Mouse (Mus musculus) intestine, postnatal 0 days (tissue): ENCODE results near the gene Srms. TPM values are rescaled to one million over a fixed set of nuclear protein-coding genes. Genes with fewer than 3 reads are reported as not detected.
A peak's percentile ranks its signal among the peaks of the same experiment; 100 is the strongest.

Experiments
- ATAC-seq: fragments of 200-750 bp; cut with Nextera tagmentation; 2 replicates; pipeline ENCODE4 v1.8.0; 2017; ENCODE audit warnings: mild to moderate bottlenecking, moderate TSS enrichment, moderate library complexity
- H3K27ac ChIP-seq: fragments of 300-500 bp; sonication (generic); 2 replicates; pipeline ENCODE4 v1.5.1; 2014; ENCODE audit warnings: mild to moderate bottlenecking, low read depth, low read length, moderate library complexity
- H3K27me3 ChIP-seq: fragments of 300-500 bp; sonication (generic); replicated peaks from 2 replicates; pipeline ENCODE4 v1.6.1; 2014; ENCODE audit warnings: low read length, mixed read lengths; ENCODE audit not compliant: control insufficient read depth, insufficient read depth
- H3K36me3 ChIP-seq: fragments of 300-500 bp; sonication (generic); 2 replicates; pipeline ENCODE4 v1.6.1; 2014; ENCODE audit warnings: mild to moderate bottlenecking, moderate library complexity; ENCODE audit not compliant: control insufficient read depth, insufficient read depth
- H3K4me1 ChIP-seq: fragments of 300-500 bp; sonication (generic); replicated peaks from 2 replicates; pipeline ENCODE4 v1.6.1; 2014; ENCODE audit warnings: antibody characterized with exemption, low read length, mixed read lengths; ENCODE audit not compliant: control insufficient read depth, insufficient read depth
- H3K4me2 ChIP-seq: fragments of 300-500 bp; sonication (generic); replicated peaks from 2 replicates; pipeline ENCODE4 v1.6.1; 2014; ENCODE audit warnings: low read depth, mild to moderate bottlenecking, moderate library complexity
- H3K4me3 ChIP-seq: fragments of 300-500 bp; sonication (generic); 2 replicates; pipeline ENCODE4 v1.5.1; 2014; ENCODE audit warnings: low read depth, low read length
- H3K9ac ChIP-seq: fragments of 300-500 bp; sonication (generic); 2 replicates; pipeline ENCODE4 v1.6.1; 2014; ENCODE audit warnings: mild to moderate bottlenecking, low read depth, low read length
- H3K9me3 ChIP-seq: fragments of 300-500 bp; sonication (generic); 2 replicates; pipeline ENCODE4 v1.6.1; 2016; ENCODE audit warnings: mixed run types; ENCODE audit not compliant: control insufficient read depth
- CTCF ChIP-seq: sonication (generic); IDR thresholded peaks from 2 replicates; pipeline ENCODE4 v1.5.1; 2016; ENCODE audit warnings: low read depth, mild to moderate bottlenecking, control low read depth, antibody characterized with exemption, moderate library complexity
- WGBS: fragments of 180-500 bp; shearing (Covaris S2); extraction: QIAGEN DNeasy Blood & Tissue Kit; methylation state at CpG from one replicate; pipeline ENCODE4 v1.1.7; 2014; 5-methylcytosine and 5-hydroxymethylcytosine counted together
- polyA plus RNA-seq: library from polyadenylated mRNA; unstranded; fragments of >200 nt; fragmentation: Nextera tagmentation; extraction: Ambion mirVana; gene quantifications from 2 replicates; pipeline ENCODE4 v1.2.1, GENCODE M21; 2015

Gene Srms
- polyA plus RNA-seq, 1 experiment from 2014 or later = 0.17 TPM

DNA sequence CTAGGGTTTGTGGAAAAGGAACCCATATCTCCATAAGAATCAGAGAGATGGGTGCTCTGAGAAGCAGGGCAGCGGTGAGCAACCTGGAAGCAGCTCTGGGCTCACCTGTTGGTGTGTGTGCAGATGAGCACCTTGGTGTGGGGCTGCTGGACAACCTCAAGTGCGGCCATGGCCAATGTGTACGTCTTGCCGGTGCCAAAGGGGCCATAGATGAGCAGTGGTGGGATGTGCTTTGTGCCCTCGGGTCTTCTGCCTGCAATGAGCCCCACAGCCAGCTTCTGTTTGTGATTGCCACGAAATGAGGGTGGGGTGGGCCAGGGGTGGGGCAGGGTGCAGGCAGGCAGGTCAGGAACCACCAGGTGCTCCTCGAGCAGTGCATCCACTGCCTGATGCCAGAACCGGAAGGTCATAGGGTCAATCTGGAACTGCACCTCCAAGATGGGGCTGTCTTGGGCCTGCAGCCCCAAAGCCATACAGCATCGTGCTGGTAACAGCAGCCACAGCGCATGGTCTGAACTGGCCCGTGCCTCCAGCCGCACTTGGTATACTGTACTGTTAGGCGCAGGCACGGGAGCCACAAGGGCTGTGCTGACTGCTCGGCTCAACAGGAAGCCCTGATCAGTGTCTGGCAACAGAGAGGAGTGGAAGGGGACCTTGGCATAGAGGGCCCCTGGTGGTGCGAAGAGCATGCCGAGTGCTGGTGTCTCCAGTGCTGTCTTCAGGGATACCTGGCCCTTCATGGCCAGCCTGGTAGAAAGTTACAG, 24.4 kb upstream of the Srms start:
- no peaks in the 10 kb centered on the region for H3K27me3 ChIP-seq
- no peak for ATAC-seq
- H3K27ac ChIP-seq = no peak overlapping the region
- TF ChIP-seq CTCF = no peak
- no peak overlapping the region for H3K4me3 ChIP-seq
- H3K4me2 ChIP-seq = no peak overlapping the region
- H3K36me3 ChIP-seq = peaks cover 67% of the 10 kb centered on the region
- H3K9ac ChIP-seq = no peak overlapping the region
- no peaks in the 10 kb centered on the region for H3K9me3 ChIP-seq
- H3K4me1 ChIP-seq = peaks cover 5% of the 10 kb centered on the region; the same call in 1 of the 2 replicates
- 89% methylated on average over 17 of the region's 17 CpGs for WGBS

DNA sequence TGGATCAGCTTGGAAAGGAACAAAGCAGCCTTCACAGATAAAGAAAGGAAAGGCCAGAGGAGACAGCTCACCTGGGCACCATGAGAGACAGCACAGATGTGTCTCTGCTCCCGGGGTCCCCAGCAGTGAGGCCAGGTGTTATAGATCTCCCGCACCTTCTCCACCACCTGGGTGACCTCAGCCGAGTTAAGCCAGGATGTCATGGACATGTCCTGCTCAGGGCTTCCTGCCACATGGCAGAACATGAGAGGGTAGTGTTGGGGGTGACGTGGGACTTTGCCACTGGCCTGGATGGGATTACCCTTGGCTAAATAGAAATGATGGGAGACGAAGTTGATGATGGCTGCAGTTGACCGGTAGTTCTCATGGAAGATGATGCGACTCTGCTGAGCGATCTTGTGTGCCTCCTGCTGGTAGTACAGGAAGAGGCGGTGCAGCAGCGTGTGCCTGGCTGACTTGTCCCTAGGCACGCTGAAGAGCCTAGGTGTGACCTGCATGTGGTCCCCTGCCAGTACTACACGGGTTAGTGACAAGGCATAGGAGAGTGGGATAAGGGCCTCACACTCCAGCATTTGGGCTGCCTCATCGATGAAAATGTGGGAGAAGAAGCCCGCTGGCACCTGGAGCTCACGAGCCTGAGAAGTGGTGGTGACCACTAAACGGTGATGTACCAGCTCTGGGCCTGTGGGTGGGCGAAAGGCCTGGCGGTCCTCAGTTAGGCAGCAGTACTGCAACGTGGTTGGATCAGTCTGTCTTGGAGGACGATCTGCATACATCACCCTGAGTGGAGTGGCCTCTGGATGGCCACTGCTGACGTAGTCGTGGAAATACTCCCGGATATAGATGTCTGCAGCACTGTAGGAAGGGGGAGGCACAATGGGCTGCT, 22.9 kb upstream of the Srms start:
- Histone ChIP-seq H3K27me3 (no peaks in the 10 kb centered on the region), H3K4me3 (no peak overlapping the region), H3K4me1 (peaks cover under 1% of the 10 kb centered on the region; the same call in 1 of the 2 replicates), H3K4me2 (no peak overlapping the region), H3K27ac (no peak overlapping the region), H3K36me3 (peaks cover 82% of the 10 kb centered on the region), H3K9ac (no peak overlapping the region), H3K9me3 (no peaks in the 10 kb centered on the region)
- no peak for ATAC-seq
- WGBS = 86% methylated on average over 23 of the region's 23 CpGs
- TF ChIP-seq CTCF = peak; percentile 58

DNA sequence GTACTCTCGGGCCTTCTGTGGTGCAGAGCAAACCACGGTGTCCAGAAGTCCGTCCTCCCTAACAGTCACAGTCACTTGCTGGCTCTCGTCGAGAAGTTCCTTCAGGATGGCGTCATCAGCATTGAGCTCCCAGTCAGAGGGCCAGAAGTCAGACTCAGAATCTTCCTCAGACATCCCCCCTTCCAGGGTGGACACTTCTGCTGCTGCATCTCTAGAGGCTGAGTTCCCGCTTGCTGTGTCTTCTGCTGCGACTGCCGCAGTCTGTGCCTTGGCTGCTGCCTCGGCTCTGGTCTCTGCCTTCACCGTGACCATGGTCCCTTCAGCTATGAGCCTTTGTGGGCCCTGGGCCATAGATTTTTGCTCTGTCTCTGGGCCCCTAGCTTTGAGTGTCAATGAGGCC, 21.7 kb upstream of the Srms start:
- Histone ChIP-seq H3K36me3 (peaks cover 93% of the 10 kb centered on the region), H3K27me3 (no peaks in the 10 kb centered on the region), H3K27ac (no peak overlapping the region), H3K9ac (no peak overlapping the region), H3K4me3 (no peak overlapping the region), H3K9me3 (no peaks in the 10 kb centered on the region), H3K4me1 (no peaks in the 10 kb centered on the region), H3K4me2 (no peak overlapping the region)
- no peak for TF ChIP-seq CTCF
- WGBS = 90% methylated on average over 11 of the region's 11 CpGs
- no peak for ATAC-seq

DNA sequence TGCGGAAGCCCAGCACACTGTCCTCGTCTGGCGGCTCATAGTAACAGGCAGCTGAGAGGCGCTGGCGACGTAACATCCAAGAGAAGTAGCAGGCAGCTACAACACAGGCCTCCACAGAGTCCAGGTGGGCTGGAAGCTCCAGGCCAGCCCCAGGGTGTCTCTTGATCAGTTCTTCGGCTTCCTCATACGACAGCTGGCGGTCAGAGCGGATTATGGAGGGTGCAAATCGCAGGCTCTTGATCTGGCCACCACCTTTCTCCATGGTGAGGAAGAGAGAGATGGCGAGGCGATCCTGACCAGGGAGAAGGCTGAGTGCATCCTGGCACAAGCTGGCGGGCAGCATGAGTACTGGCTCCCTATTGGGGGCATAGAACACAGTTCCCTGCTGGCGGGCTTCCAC, 20.5 kb upstream of the Srms start:
- Histone ChIP-seq H3K9me3 (no peaks in the 10 kb centered on the region), H3K4me1 (no peaks in the 10 kb centered on the region), H3K36me3 (peaks cover 99% of the 10 kb centered on the region), H3K4me2 (no peak overlapping the region), H3K4me3 (no peak overlapping the region), H3K27me3 (no peaks in the 10 kb centered on the region), H3K27ac (no peak overlapping the region), H3K9ac (no peak overlapping the region)
- 95% methylated on average over 15 of the region's 15 CpGs for WGBS
- ATAC-seq = no peak
- no peak for TF ChIP-seq CTCF

DNA sequence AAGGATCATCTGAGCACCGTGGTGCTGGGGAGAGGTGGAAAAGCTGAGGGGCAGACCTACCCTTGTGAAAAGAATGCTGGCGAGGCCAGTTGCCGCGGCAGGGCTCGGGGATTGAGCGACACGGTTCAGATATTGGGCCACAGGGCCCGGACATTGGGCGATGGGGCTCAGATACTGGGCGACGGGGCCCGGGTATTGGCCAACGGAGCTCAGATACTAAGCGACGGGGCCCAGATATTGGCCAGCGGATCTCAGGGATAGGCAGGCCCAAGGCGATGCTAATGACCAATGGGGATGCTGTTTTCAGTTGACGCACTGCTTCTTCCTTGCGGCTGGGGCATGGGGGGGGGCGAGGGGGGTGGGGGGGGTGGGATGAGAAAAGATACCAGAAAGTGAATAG, 18.2 kb upstream of the Srms start:
- Histone ChIP-seq H3K4me1 (no peaks in the 10 kb centered on the region), H3K36me3 (peaks cover 97% of the 10 kb centered on the region), H3K9ac (no peak overlapping the region), H3K27me3 (no peaks in the 10 kb centered on the region), H3K4me2 (no peak overlapping the region), H3K4me3 (no peak overlapping the region), H3K27ac (no peak overlapping the region), H3K9me3 (no peaks in the 10 kb centered on the region)
- TF ChIP-seq CTCF = no peak
- 85% methylated on average over 20 of the region's 20 CpGs for WGBS
- ATAC-seq = no peak

DNA sequence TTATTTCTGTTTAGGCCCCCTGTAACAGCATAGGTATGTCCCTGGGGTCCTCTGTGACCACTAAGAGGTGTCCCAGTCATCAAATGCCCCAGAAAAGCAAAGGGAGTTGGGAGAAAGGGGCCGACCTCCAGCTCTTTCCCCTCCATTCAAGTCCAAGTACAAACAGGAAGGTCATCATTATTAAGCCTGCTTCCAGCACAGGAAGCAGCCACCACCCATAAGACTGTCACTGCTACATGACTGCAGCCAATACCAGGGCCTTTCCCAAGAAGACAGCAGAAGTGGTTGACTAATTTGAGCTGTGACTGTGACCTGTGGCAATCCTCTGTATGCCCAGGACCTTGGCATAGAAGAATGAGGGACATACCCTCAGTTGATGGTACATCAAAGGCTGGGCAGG, 15.3 kb upstream of the Srms start:
- H3K9ac ChIP-seq = no peak overlapping the region
- H3K4me1 ChIP-seq = no peaks in the 10 kb centered on the region
- WGBS = 71% methylated on average over 1 of the region's 1 CpGs
- TF ChIP-seq CTCF = no peak
- ATAC-seq = no peak
- no peak overlapping the region for H3K4me3 ChIP-seq
- H3K9me3 ChIP-seq = no peaks in the 10 kb centered on the region
- no peak overlapping the region for H3K4me2 ChIP-seq
- H3K27ac ChIP-seq = no peak overlapping the region; the same call in 1 of the 2 replicates
- H3K27me3 ChIP-seq = no peaks in the 10 kb centered on the region
- H3K36me3 ChIP-seq = peaks cover 74% of the 10 kb centered on the region
